Mouse (Mus musculus): Measurements from ENCODE around the gene Ccp110. TPM values are rescaled to one million over a fixed set of nuclear protein-coding genes. Genes with fewer than 3 reads are reported as not detected.

The Ccp110 gene
- polyA plus RNA-seq (2012; ENCODE audit: insufficient read depth, low replicate concordance): 0.40 TPM in 1 of 2 replicates, not detected in the other

GRCm38 (mm10) chr7:118712228-118713173 is at the start of gene Ccp110:
TSS of gene Ccp110 (plus strand) at chr7:118712552.
- peaks cover 20% of the 10 kb centered on the region for H3K36me3 ChIP-seq (replicated peaks; ENCODE audit: low read length)
- H3K9me3 ChIP-seq: no peaks in the 10 kb centered on the region
- H3K4me3 ChIP-seq (replicated peaks): peak within 1 kb of the TSS; percentile 99
- peak; percentile 96 for TF ChIP-seq FLI1 (IDR thresholded peaks at IDR 0.05; ENCODE audit: low read length)
- no peak for TF ChIP-seq GATA1 (IDR thresholded peaks at IDR 0.05; ENCODE audit: borderline replicate concordance, low read length)
- peaks cover 19% of the 10 kb centered on the region for H3K4me1 ChIP-seq
- H3K27me3 ChIP-seq (replicated peaks): no peaks in the 10 kb centered on the region

- Histone ChIP-seq H3K9me3 (peaks cover 28% of the 10 kb centered on the region), H3K4me3 (replicated peaks) (no peak overlapping the region), H3K36me3 (replicated peaks; ENCODE audit: low read length) (no peaks in the 10 kb centered on the region), H3K27me3 (replicated peaks) (peaks cover 9% of the 10 kb centered on the region), H3K4me1 (no peaks in the 10 kb centered on the region)
- TF ChIP-seq FLI1 (IDR thresholded peaks at IDR 0.05; ENCODE audit: low read length) (no peak), GATA1 (IDR thresholded peaks at IDR 0.05; ENCODE audit: borderline replicate concordance, low read length) (no peak)
Observed at GRCm38 (mm10) chr7:118667773-118668172, 44.6 kb upstream of the Ccp110 start.

- H3K27me3 ChIP-seq (replicated peaks): peaks cover 11% of the 10 kb centered on the region
- no peaks in the 10 kb centered on the region for H3K36me3 ChIP-seq (replicated peaks; ENCODE audit: low read length)
- H3K9me3 ChIP-seq: peaks cover 12% of the 10 kb centered on the region
- no peaks in the 10 kb centered on the region for H3K4me1 ChIP-seq
- no peak for TF ChIP-seq FLI1 (IDR thresholded peaks at IDR 0.05; ENCODE audit: low read length)
- TF ChIP-seq GATA1 (IDR thresholded peaks at IDR 0.05; ENCODE audit: borderline replicate concordance, low read length): no peak
- H3K4me3 ChIP-seq (replicated peaks): no peak overlapping the region
Observed at GRCm38 (mm10) chr7:118670142-118670541, 42.2 kb upstream of the Ccp110 start.

- H3K36me3 ChIP-seq (replicated peaks; ENCODE audit: low read length): no peaks in the 10 kb centered on the region
- H3K27me3 ChIP-seq (replicated peaks): peaks cover 6% of the 10 kb centered on the region
- H3K4me3 ChIP-seq (replicated peaks): no peak overlapping the region
- peaks cover 18% of the 10 kb centered on the region for H3K9me3 ChIP-seq
- H3K4me1 ChIP-seq: no peaks in the 10 kb centered on the region
- TF ChIP-seq GATA1 (IDR thresholded peaks at IDR 0.05; ENCODE audit: borderline replicate concordance, low read length): no peak
- no peak for TF ChIP-seq FLI1 (IDR thresholded peaks at IDR 0.05; ENCODE audit: low read length)
Observed at GRCm38 (mm10) chr7:118676826-118677225, 35.5 kb upstream of the Ccp110 start.

- TF ChIP-seq FLI1 (IDR thresholded peaks at IDR 0.05; ENCODE audit: low read length): no peak
- no peak; the same call in 2 of the 3 replicates for TF ChIP-seq GATA1 (IDR thresholded peaks at IDR 0.05; ENCODE audit: borderline replicate concordance, low read length)
- no peaks in the 10 kb centered on the region for H3K27me3 ChIP-seq (replicated peaks)
- H3K4me3 ChIP-seq (replicated peaks): no peak overlapping the region
- peaks cover 17% of the 10 kb centered on the region for H3K4me1 ChIP-seq
- peaks cover 59% of the 10 kb centered on the region for H3K36me3 ChIP-seq (replicated peaks; ENCODE audit: low read length)
- no peaks in the 10 kb centered on the region for H3K9me3 ChIP-seq
Observed at GRCm38 (mm10) chr7:118688199-118688598, 24.2 kb upstream of the Ccp110 start.

GRCm38 (mm10) chr7:118689088-118689487 is 23.3 kb upstream of the Ccp110 start:
- Histone ChIP-seq H3K9me3 (no peaks in the 10 kb centered on the region), H3K36me3 (replicated peaks; ENCODE audit: low read length) (peaks cover 65% of the 10 kb centered on the region), H3K27me3 (replicated peaks) (no peaks in the 10 kb centered on the region), H3K4me1 (peaks cover 17% of the 10 kb centered on the region), H3K4me3 (replicated peaks) (no peak overlapping the region)
- no peak for TF ChIP-seq FLI1 (IDR thresholded peaks at IDR 0.05; ENCODE audit: low read length)
- no peak for TF ChIP-seq GATA1 (IDR thresholded peaks at IDR 0.05; ENCODE audit: borderline replicate concordance, low read length)

DNA sequence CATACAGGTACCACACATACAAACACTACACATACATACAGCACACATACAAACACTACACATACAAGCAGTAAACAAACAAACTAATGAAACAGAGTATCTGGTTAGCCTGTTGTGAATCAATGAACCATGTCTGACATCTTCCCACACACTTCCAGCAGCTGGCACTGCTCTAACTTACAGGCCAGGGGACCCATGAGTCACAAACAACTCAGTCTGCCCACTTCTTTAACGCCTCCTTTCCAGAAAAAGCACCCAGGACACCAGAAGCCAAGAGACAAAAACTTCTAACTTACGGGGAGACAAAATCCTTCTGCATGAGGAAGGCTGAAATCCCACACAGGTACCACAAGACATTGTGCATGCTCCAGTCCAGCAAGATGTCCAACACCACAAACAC is 21.1 kb upstream of the Ccp110 start:
- Histone ChIP-seq H3K36me3 (replicated peaks; ENCODE audit: low read length) (peaks cover 85% of the 10 kb centered on the region), H3K4me3 (replicated peaks) (no peak overlapping the region), H3K27me3 (replicated peaks) (no peaks in the 10 kb centered on the region), H3K9me3 (no peaks in the 10 kb centered on the region), H3K4me1 (peaks cover 12% of the 10 kb centered on the region; the same call in 1 of the 2 replicates)
- TF ChIP-seq FLI1 (IDR thresholded peaks at IDR 0.05; ENCODE audit: low read length) (no peak), GATA1 (IDR thresholded peaks at IDR 0.05; ENCODE audit: borderline replicate concordance, low read length) (no peak)

DNA sequence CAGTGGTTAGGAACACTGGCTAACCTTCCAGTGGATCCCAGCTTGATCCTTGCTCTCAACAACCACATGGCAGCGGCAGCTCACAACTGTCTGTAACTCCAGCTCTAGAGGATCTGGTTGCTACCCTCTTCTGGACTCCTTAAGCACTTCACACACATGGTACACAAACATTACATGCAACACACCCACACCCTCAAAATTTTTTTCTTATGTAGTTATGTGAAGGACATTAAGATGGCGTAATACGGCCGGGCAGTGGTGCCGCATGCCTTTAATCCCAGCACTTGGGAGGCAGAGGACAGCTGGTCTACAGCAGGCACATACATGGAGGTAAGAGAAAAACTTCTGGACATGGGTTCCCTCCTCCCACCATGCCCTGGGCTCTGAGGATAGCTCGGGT is 16.2 kb upstream of the Ccp110 start:
- Histone ChIP-seq H3K36me3 (replicated peaks; ENCODE audit: low read length) (peaks cover 92% of the 10 kb centered on the region), H3K9me3 (no peaks in the 10 kb centered on the region), H3K27me3 (replicated peaks) (no peaks in the 10 kb centered on the region), H3K4me3 (replicated peaks) (no peak overlapping the region), H3K4me1 (peaks cover 20% of the 10 kb centered on the region)
- TF ChIP-seq FLI1 (IDR thresholded peaks at IDR 0.05; ENCODE audit: low read length): no peak
- TF ChIP-seq GATA1 (IDR thresholded peaks at IDR 0.05; ENCODE audit: borderline replicate concordance, low read length): no peak

DNA sequence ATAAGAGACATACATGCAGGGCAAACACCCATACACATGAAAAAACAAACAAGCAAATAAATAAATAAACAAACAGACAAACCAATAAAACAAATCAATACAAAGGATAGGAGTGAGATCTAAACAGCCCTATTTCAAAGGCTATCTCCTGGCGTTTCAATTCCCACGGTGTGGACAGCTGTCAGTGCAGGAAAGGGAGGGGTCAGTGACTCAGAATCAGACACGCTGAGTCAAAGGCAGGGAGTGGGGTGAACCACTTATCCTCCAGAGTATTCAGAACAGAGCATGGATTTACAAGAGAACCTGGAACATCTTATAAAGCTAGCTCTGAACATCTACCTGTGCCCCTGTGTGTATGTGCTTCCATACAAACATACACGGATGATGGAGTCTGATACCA is 15.2 kb upstream of the Ccp110 start:
- peaks cover 22% of the 10 kb centered on the region for H3K4me1 ChIP-seq
- no peak overlapping the region for H3K4me3 ChIP-seq (replicated peaks)
- TF ChIP-seq FLI1 (IDR thresholded peaks at IDR 0.05; ENCODE audit: low read length) (no peak), GATA1 (IDR thresholded peaks at IDR 0.05; ENCODE audit: borderline replicate concordance, low read length) (no peak)
- H3K9me3 ChIP-seq: no peaks in the 10 kb centered on the region
- no peaks in the 10 kb centered on the region for H3K27me3 ChIP-seq (replicated peaks)
- H3K36me3 ChIP-seq (replicated peaks; ENCODE audit: low read length): peaks cover 89% of the 10 kb centered on the region

- no peaks in the 10 kb centered on the region for H3K27me3 ChIP-seq (replicated peaks)
- H3K9me3 ChIP-seq: no peaks in the 10 kb centered on the region
- H3K4me1 ChIP-seq: peaks cover 32% of the 10 kb centered on the region
- no peak overlapping the region for H3K4me3 ChIP-seq (replicated peaks)
- peaks cover 86% of the 10 kb centered on the region for H3K36me3 ChIP-seq (replicated peaks; ENCODE audit: low read length)
- no peak for TF ChIP-seq GATA1 (IDR thresholded peaks at IDR 0.05; ENCODE audit: borderline replicate concordance, low read length)
- TF ChIP-seq FLI1 (IDR thresholded peaks at IDR 0.05; ENCODE audit: low read length): no peak
Observed at GRCm38 (mm10) chr7:118698882-118699281, 13.5 kb upstream of the Ccp110 start.

All from megakaryocyte, embryonic 14.5 days (primary cell).